Mouse (Mus musculus) lung, postnatal 0 days (tissue): ENCODE measurements at regions not wholly inside any gene's neighbourhood (a gene's known extent, or its start where the extent isn't known, plus 50 kb on each side); places are given as distances from the start of the nearest gene placed in this dataset.

Source experiments
- ATAC-seq: fragments of 200-750 bp; cut with Nextera tagmentation; 2 replicates; pipeline ENCODE4 v1.8.0; 2017; ENCODE audit warnings: moderate library complexity
- DNase-seq: peaks from one replicate; pipeline ENCODE4 v3.0.0-alpha.2; 2016; ENCODE audit warnings: low spot score
- H3K27ac ChIP-seq: fragments of 300-500 bp; sonication (generic); 2 replicates; pipeline ENCODE4 v1.5.1; 2014; ENCODE audit warnings: antibody characterized with exemption, mild to moderate bottlenecking, low read length, mixed read lengths
- H3K27me3 ChIP-seq: fragments of 300-500 bp; sonication (generic); replicated peaks from 2 replicates; pipeline ENCODE4 v1.6.1; 2014; ENCODE audit warnings: low read length, mixed read lengths; ENCODE audit not compliant: insufficient read depth
- H3K36me3 ChIP-seq: fragments of 300-500 bp; sonication (generic); 2 replicates; pipeline ENCODE4 v1.6.1; 2014; ENCODE audit warnings: low read length, mixed read lengths; ENCODE audit not compliant: insufficient read depth
- H3K4me1 ChIP-seq: fragments of 300-500 bp; sonication (generic); 2 replicates; pipeline ENCODE4 v1.6.1; 2014; ENCODE audit warnings: antibody characterized with exemption, low read depth, low read length, mixed read lengths; ENCODE audit not compliant: insufficient read depth
- H3K4me2 ChIP-seq: fragments of 300-500 bp; sonication (generic); replicated peaks from 2 replicates; pipeline ENCODE4 v1.6.1; 2014; ENCODE audit warnings: low read depth, mild to moderate bottlenecking, low read length, moderate library complexity, mixed read lengths
- H3K4me3 ChIP-seq: fragments of 300-500 bp; sonication (generic); 2 replicates; pipeline ENCODE4 v1.5.1; 2014; ENCODE audit warnings: low read depth, low read length
- H3K9ac ChIP-seq: fragments of 300-500 bp; sonication (generic); replicated peaks from 2 replicates; pipeline ENCODE4 v1.6.1; 2014; ENCODE audit warnings: low read depth, mild to moderate bottlenecking
- H3K9me3 ChIP-seq: fragments of 300-500 bp; sonication (generic); 2 replicates; pipeline ENCODE4 v1.6.1; 2016; ENCODE audit warnings: low read length, mixed read lengths
- CTCF ChIP-seq: IDR thresholded peaks from 2 replicates; pipeline ENCODE4 v1.5.1; 2016; ENCODE audit warnings: antibody characterized with exemption, mild to moderate bottlenecking
- EP300 ChIP-seq: IDR thresholded peaks from 2 replicates; pipeline ENCODE4 v1.6.1; 2016; ENCODE audit warnings: antibody characterized with exemption, mild to moderate bottlenecking, control low read depth
- WGBS: fragments of 180-500 bp; shearing (Covaris S2); extraction: QIAGEN DNeasy Blood & Tissue Kit; methylation state at CpG from one replicate; pipeline ENCODE4 v1.1.7; 2014; 5-methylcytosine and 5-hydroxymethylcytosine counted together

GRCm38 (mm10) chr2:169461491-169462039, 126.0 kb downstream of the Gm11011 start:
- Histone ChIP-seq H3K4me2 (no peak overlapping the region), H3K27me3 (no peaks in the 10 kb centered on the region), H3K36me3 (no peaks in the 10 kb centered on the region), H3K4me3 (no peak overlapping the region), H3K4me1 (no peaks in the 10 kb centered on the region), H3K9ac (no peak overlapping the region), H3K27ac (no peak overlapping the region), H3K9me3 (no peaks in the 10 kb centered on the region)
- no peak for TF ChIP-seq EP300
- no peak for TF ChIP-seq CTCF
- ATAC-seq (no peak), DNase-seq (no peak)
- WGBS: 65% methylated on average over 12 of the region's 12 CpGs

DNA sequence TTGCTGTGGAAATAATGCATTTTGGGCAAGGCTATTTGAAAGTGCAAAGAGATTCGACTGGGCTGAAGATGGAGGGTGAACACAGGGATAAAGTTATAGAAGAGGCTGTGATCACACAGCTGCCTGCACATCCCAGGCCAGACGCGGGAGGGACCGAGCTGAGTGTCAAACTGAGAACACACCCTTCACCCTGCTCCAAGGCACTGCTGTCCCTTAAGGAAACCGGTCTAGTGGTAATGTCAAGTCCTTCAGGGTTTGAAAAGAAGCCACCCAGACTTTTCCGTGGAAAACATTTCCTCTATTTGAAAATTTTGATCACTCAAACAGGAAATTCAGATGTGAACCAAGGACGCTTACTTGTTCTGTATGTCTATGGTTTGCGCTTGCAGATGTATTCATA, 134.6 kb downstream of the Gm11011 start:
- Histone ChIP-seq H3K4me2 (no peak overlapping the region), H3K9ac (no peak overlapping the region), H3K4me1 (no peaks in the 10 kb centered on the region), H3K9me3 (no peaks in the 10 kb centered on the region), H3K27me3 (no peaks in the 10 kb centered on the region), H3K4me3 (no peak overlapping the region), H3K27ac (no peak overlapping the region), H3K36me3 (no peaks in the 10 kb centered on the region)
- TF ChIP-seq CTCF (no peak), EP300 (no peak)
- DNase-seq (no peak), ATAC-seq (no peak)
- 71% methylated on average over 8 of the region's 8 CpGs for WGBS

DNA sequence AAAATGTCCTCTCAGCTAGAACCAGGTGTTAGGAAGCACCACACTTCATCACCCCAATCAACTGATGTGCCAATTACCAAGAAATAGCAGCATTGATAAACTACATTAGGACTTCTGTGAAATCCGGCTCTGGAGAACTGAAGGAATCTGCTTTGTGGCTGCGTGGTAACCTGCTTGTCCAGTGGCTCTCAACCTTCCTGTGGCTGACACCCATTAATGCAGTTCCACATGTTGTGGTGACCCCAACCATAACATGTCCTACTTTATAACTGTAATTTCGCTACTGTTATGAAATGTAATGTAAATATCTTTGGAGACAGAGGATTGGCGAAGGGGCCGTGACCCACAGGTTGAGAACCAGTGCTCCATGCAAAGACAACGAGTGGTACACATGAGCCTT, 136.7 kb downstream of the Gm11011 start:
- 78% methylated on average over 6 of the region's 6 CpGs for WGBS
- H3K9ac ChIP-seq: no peak overlapping the region
- H3K4me1 ChIP-seq: no peaks in the 10 kb centered on the region
- DNase-seq (no peak), ATAC-seq (no peak)
- H3K9me3 ChIP-seq: no peaks in the 10 kb centered on the region
- H3K27me3 ChIP-seq: no peaks in the 10 kb centered on the region
- no peak overlapping the region for H3K4me2 ChIP-seq
- TF ChIP-seq EP300 (no peak), CTCF (no peak)
- no peak overlapping the region for H3K27ac ChIP-seq
- H3K4me3 ChIP-seq: no peak overlapping the region
- no peaks in the 10 kb centered on the region for H3K36me3 ChIP-seq

GRCm38 (mm10) chr2:169447495-169448280, 139.9 kb downstream of the Gm11011 start:
- H3K9me3 ChIP-seq: no peaks in the 10 kb centered on the region
- ATAC-seq (no peak), DNase-seq (no peak)
- H3K9ac ChIP-seq: no peak overlapping the region
- no peak overlapping the region for H3K27ac ChIP-seq
- H3K4me2 ChIP-seq: no peak overlapping the region
- TF ChIP-seq EP300: no peak
- no peak for TF ChIP-seq CTCF
- no peak overlapping the region for H3K4me3 ChIP-seq
- no peaks in the 10 kb centered on the region for H3K27me3 ChIP-seq
- no peaks in the 10 kb centered on the region for H3K4me1 ChIP-seq
- H3K36me3 ChIP-seq: no peaks in the 10 kb centered on the region
- WGBS: 52% methylated on average over 6 of the region's 6 CpGs

DNA sequence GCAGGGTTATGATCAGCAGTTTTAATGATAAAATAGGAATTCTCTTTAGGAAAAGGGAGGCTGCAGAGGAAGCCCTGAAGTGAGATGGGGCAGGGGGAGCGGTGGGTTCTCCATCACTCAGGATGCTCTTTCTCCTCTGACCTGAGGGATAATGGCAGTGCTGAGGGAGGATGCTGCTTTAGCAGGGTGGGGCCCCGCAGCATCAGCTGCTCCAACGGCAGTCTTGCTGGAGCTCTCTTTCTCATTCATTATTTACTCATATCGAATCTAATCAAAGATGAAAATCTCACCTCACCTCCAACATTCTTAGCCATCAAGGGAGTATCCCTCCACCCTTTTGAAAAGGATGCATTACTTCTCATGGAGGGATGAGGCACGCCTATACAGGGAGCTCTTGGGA, 141.7 kb downstream of the Gm11011 start:
- no peak overlapping the region for H3K4me3 ChIP-seq
- H3K27me3 ChIP-seq: no peaks in the 10 kb centered on the region
- H3K4me1 ChIP-seq: no peaks in the 10 kb centered on the region
- H3K9ac ChIP-seq: no peak overlapping the region
- ATAC-seq (no peak), DNase-seq (no peak)
- 83% methylated on average over 5 of the region's 5 CpGs for WGBS
- TF ChIP-seq CTCF (no peak), EP300 (no peak)
- no peaks in the 10 kb centered on the region for H3K9me3 ChIP-seq
- no peak overlapping the region for H3K27ac ChIP-seq
- no peak overlapping the region for H3K4me2 ChIP-seq
- no peaks in the 10 kb centered on the region for H3K36me3 ChIP-seq

GRCm38 (mm10) chr2:169445371-169445770, 142.2 kb downstream of the Gm11011 start:
- H3K9ac ChIP-seq: no peak overlapping the region
- ATAC-seq: no peak
- no peaks in the 10 kb centered on the region for H3K9me3 ChIP-seq
- no peak for DNase-seq
- H3K27me3 ChIP-seq: no peaks in the 10 kb centered on the region
- H3K4me1 ChIP-seq: no peaks in the 10 kb centered on the region
- TF ChIP-seq CTCF (no peak), EP300 (no peak)
- H3K27ac ChIP-seq: no peak overlapping the region
- no peaks in the 10 kb centered on the region for H3K36me3 ChIP-seq
- 89% methylated on average over 12 of the region's 12 CpGs for WGBS
- H3K4me3 ChIP-seq: no peak overlapping the region
- no peak overlapping the region for H3K4me2 ChIP-seq
